20 mouse cellular contexts compared by ENCODE assay signal in genomic region chr2:30151840-30152239, GRCm38 (mm10). TPM values are rescaled to one million over a fixed set of nuclear protein-coding genes. Genes with fewer than 3 reads are reported as not detected.
DNase-seq lines count a peak whose midpoint lies in the region; ATAC-seq and TF ChIP-seq lines count a peak whose summit lies in the region.
"Had no signal": no experiment of that assay in that cellular context is flagged by ENCODE, and none has a peak within 500 bp of the region (broad histone marks: within the 10 kb centered on the region; RNA-seq: fewer than 3 reads in every experiment).

No protein-coding gene starts in this region.

- peaks cover 12% of the 10 kb centered on the region for H3K4me1 ChIP-seq in kidney, adult 2 months (ENCODE audit: control insufficient read depth, insufficient read depth, low read length)
- no peaks in the 10 kb centered on the region for H3K4me1 ChIP-seq in kidney, embryonic 16.5 days (ENCODE audit: insufficient read depth, low read length)
- no peaks in the 10 kb centered on the region for H3K4me1 ChIP-seq in heart, embryonic 12.5 days (replicated peaks)
- H3K4me1 ChIP-seq: embryonic facial prominence, embryonic 13.5 days; heart, embryonic 13.5 days; hindbrain, embryonic 15.5 days had no signal

- peaks cover 3% of the 10 kb centered on the region; the same call in 1 of the 2 replicates for H3K36me3 ChIP-seq in kidney, adult 2 months (ENCODE audit: control insufficient read depth, insufficient read depth, low read length)
- H3K36me3 ChIP-seq in kidney, embryonic 16.5 days (ENCODE audit: insufficient read depth, low read length): peaks cover 43% of the 10 kb centered on the region
- peaks cover 53% of the 10 kb centered on the region for H3K36me3 ChIP-seq in heart, embryonic 12.5 days

- ATAC-seq in kidney, embryonic 16.5 days (ENCODE audit: low FRiP score, low TSS enrichment): no peak
- no peak for ATAC-seq in heart, embryonic 12.5 days (ENCODE audit: insufficient number of reproducible peaks, low FRiP score)
- ATAC-seq: forebrain, embryonic 14.5 days had no signal

- no peak overlapping the region for H3K4me3 ChIP-seq in kidney, adult 2 months (ENCODE audit: insufficient read depth, low read depth, low read length)
- H3K4me3 ChIP-seq in kidney, embryonic 16.5 days (ENCODE audit: low read length): no peak overlapping the region
- H3K4me3 ChIP-seq in heart, embryonic 12.5 days: no peak overlapping the region
- H3K4me3 ChIP-seq: embryonic facial prominence, embryonic 13.5 days; forebrain, embryonic 10.5 days; gastrocnemius, adult 2 months; heart, embryonic 13.5 days; hindbrain, embryonic 15.5 days had no signal

- no peak overlapping the region for H3K4me2 ChIP-seq in kidney, embryonic 16.5 days (replicated peaks; ENCODE audit: low read depth, low read length)
- H3K4me2 ChIP-seq in heart, embryonic 12.5 days: no peak overlapping the region
- H3K4me2 ChIP-seq: embryonic facial prominence, embryonic 13.5 days; heart, embryonic 13.5 days; hindbrain, embryonic 15.5 days had no signal

- peak; percentile 81 for DNase-seq in kidney, adult 2 months
- DNase-seq in ovary, adult 18-20 months (ENCODE audit: low spot score): peak; percentile 31
- DNase-seq in ovary, postnatal 14 days (ENCODE audit: low spot score): no peak
- peak; percentile 28 for DNase-seq in adipocyte (ENCODE audit: low spot score)
- peak; percentile 44 to 80 for DNase-seq in kidney, postnatal 25 days
- DNase-seq in natural killer cell, adult 2 months (ENCODE audit: low spot score in 2 of 2): no peak
- DNase-seq: cerebellum, adult 18-20 months; cerebellum, adult 9-11 months; cerebellum, postnatal 36 days; gastrocnemius, adult 2 months; gastrocnemius, postnatal 25 days; heart, postnatal 36 days had no signal

- no peak for TF ChIP-seq POLR2A in kidney, adult 2 months (IDR thresholded peaks at IDR 0.05; ENCODE audit: low read depth, low read length)

- peak overlapping the region; percentile 24; the same call in 1 of the 2 replicates for H3K27ac ChIP-seq in kidney, adult 2 months (ENCODE audit: insufficient read depth, low read depth, low read length)
- no peak overlapping the region for H3K27ac ChIP-seq in kidney, embryonic 16.5 days (ENCODE audit: low read length)
- no peak overlapping the region for H3K27ac ChIP-seq in heart, embryonic 12.5 days (ENCODE audit: poor library complexity, severe bottlenecking)
- H3K27ac ChIP-seq: embryonic facial prominence, embryonic 13.5 days; forebrain, embryonic 10.5 days; gastrocnemius, adult 2 months; heart, embryonic 13.5 days; hindbrain, embryonic 15.5 days had no signal

- no peak overlapping the region for H3K9ac ChIP-seq in kidney, embryonic 16.5 days (replicated peaks; ENCODE audit: low read length)
- H3K9ac ChIP-seq in heart, embryonic 12.5 days: no peak overlapping the region
- H3K9ac ChIP-seq: embryonic facial prominence, embryonic 13.5 days; heart, embryonic 13.5 days; hindbrain, embryonic 15.5 days had no signal

- H3K27me3 ChIP-seq in kidney, adult 2 months (replicated peaks; ENCODE audit: control insufficient read depth, insufficient read depth, low read length): no peaks in the 10 kb centered on the region
- no peaks in the 10 kb centered on the region for H3K27me3 ChIP-seq in kidney, embryonic 16.5 days (ENCODE audit: insufficient read depth, low read length)
- H3K27me3 ChIP-seq in heart, embryonic 12.5 days (replicated peaks): no peaks in the 10 kb centered on the region
- H3K27me3 ChIP-seq: embryonic facial prominence, embryonic 13.5 days; heart, embryonic 13.5 days; hindbrain, embryonic 15.5 days had no signal

- 55% methylated on average over 11 of the region's 11 CpGs for WGBS in kidney, adult 2 months
- WGBS in kidney, embryonic 16.5 days: 82% methylated on average over 11 of the region's 11 CpGs
- WGBS in heart, embryonic 12.5 days: 85% methylated on average over 11 of the region's 11 CpGs

- no peak for TF ChIP-seq CTCF in kidney, adult 2 months (conservative IDR thresholded peaks at IDR 0.05; ENCODE audit: insufficient read depth, insufficient read length, low read depth, low read length)

- no peaks in the 10 kb centered on the region for H3K9me3 ChIP-seq in kidney, embryonic 16.5 days (ENCODE audit: low read length)
- H3K9me3 ChIP-seq in heart, embryonic 12.5 days (replicated peaks): no peaks in the 10 kb centered on the region
- H3K9me3 ChIP-seq: embryonic facial prominence, embryonic 13.5 days; forebrain, embryonic 10.5 days; G1E; heart, embryonic 13.5 days; hindbrain, embryonic 15.5 days had no signal

RNA-seq across cellular contexts. Expression of gene Tbc1d13, which starts 18.3 kb away (rescaled TPM):
- 156 and 161 TPM in 2 replicates for polyA plus RNA-seq in kidney, adult 2 months (2012; rRNA removed)
- polyA plus RNA-seq in kidney, embryonic 16.5 days (2015; fragmentation: Nextera tagmentation; extraction: Ambion mirVana): 8.2 and 12.3 TPM in 2 replicates
- polyA plus RNA-seq in heart, embryonic 12.5 days (2016; fragmentation: Nextera tagmentation; extraction: Ambion mirVana): 5.4 and 5.8 TPM in 2 replicates

RNA-seq across cellular contexts. Expression of gene Endog, which starts 19.5 kb away (rescaled TPM):
- 78.0 and 98.0 TPM in 2 replicates for polyA plus RNA-seq in kidney, adult 2 months (2012; rRNA removed)
- polyA plus RNA-seq in kidney, embryonic 16.5 days (2015; fragmentation: Nextera tagmentation; extraction: Ambion mirVana): 22.0 and 22.8 TPM in 2 replicates
- 37.0 and 39.7 TPM in 2 replicates for polyA plus RNA-seq in heart, embryonic 12.5 days (2016; fragmentation: Nextera tagmentation; extraction: Ambion mirVana)

RNA-seq across cellular contexts. Expression of gene Spout1, which starts 26.4 kb away (rescaled TPM):
- polyA plus RNA-seq in kidney, adult 2 months (2012; rRNA removed): 22.8 and 23.6 TPM in 2 replicates
- polyA plus RNA-seq in kidney, embryonic 16.5 days (2015; fragmentation: Nextera tagmentation; extraction: Ambion mirVana): 83.5 and 93.2 TPM in 2 replicates
- polyA plus RNA-seq in heart, embryonic 12.5 days (2016; fragmentation: Nextera tagmentation; extraction: Ambion mirVana): 34.8 and 35.5 TPM in 2 replicates

RNA-seq across cellular contexts. Expression of gene Zer1, which starts 27.5 kb away (rescaled TPM):
- 45.8 and 59.5 TPM in 2 replicates for polyA plus RNA-seq in kidney, adult 2 months (2012; rRNA removed)
- polyA plus RNA-seq in kidney, embryonic 16.5 days (2015; fragmentation: Nextera tagmentation; extraction: Ambion mirVana): 5.6 and 8.0 TPM in 2 replicates
- polyA plus RNA-seq in heart, embryonic 12.5 days (2016; fragmentation: Nextera tagmentation; extraction: Ambion mirVana): 5.7 and 6.1 TPM in 2 replicates

RNA-seq across cellular contexts. Expression of gene Kyat1, which starts 53.8 kb away (rescaled TPM):
- polyA plus RNA-seq in kidney, adult 2 months (2012; rRNA removed): 71.6 and 88.3 TPM in 2 replicates
- 12.0 and 13.4 TPM in 2 replicates for polyA plus RNA-seq in kidney, embryonic 16.5 days (2015; fragmentation: Nextera tagmentation; extraction: Ambion mirVana)
- polyA plus RNA-seq in heart, embryonic 12.5 days (2016; fragmentation: Nextera tagmentation; extraction: Ambion mirVana): 14.0 and 14.9 TPM in 2 replicates

Comparison
In these comparisons a context has a peak if more than half of its experiments do, and no peak if none do; other contexts are left out.
1. DNase-seq: peak in kidney, adult 2 months (single experiment), ovary, adult 18-20 months (single experiment), adipocyte (single experiment) and kidney, postnatal 25 days (2 of 2); none in ovary, postnatal 14 days (single experiment) and natural killer cell, adult 2 months (0 of 2).
2. RNA of gene Tbc1d13, which starts 18.3 kb away (polyA plus RNA-seq): 156 to 161 TPM in kidney, adult 2 months; 8.2 to 12.3 TPM in kidney, embryonic 16.5 days and 5.4 to 5.8 TPM in heart, embryonic 12.5 days; every median in the first group is over 10 times any median in the second.